Mouse (Mus musculus) forebrain, embryonic 10.5 days (tissue): ENCODE measurements around the gene Sez6. TPM values are rescaled to one million over a fixed set of nuclear protein-coding genes. Genes with fewer than 3 reads are reported as not detected.

Experiments
- DNase-seq: peaks from one replicate; pipeline ENCODE4 v3.0.0-alpha.2; 2017; ENCODE audit warnings: low spot score; ENCODE audit errors: extremely low spot score
- H3K27ac ChIP-seq: fragments of 300-500 bp; sonication (generic); 2 replicates; pipeline ENCODE4 v1.5.1; 2016; ENCODE audit warnings: mild to moderate bottlenecking
- H3K27me3 ChIP-seq: fragments of 300-500 bp; sonication (generic); 2 replicates; pipeline ENCODE4 v1.6.1; 2016; ENCODE audit warnings: mild to moderate bottlenecking; ENCODE audit not compliant: poor library complexity, severe bottlenecking
- H3K36me3 ChIP-seq: fragments of 300-500 bp; sonication (generic); replicated peaks from 2 replicates; pipeline ENCODE4 v1.6.1; 2016; ENCODE audit warnings: mild to moderate bottlenecking, moderate library complexity
- H3K4me1 ChIP-seq: fragments of 300-500 bp; sonication (generic); 2 replicates; pipeline ENCODE4 v1.6.1; 2016
- H3K4me3 ChIP-seq: fragments of 300-500 bp; sonication (generic); 2 replicates; pipeline ENCODE4 v1.5.1; 2016; ENCODE audit warnings: mild to moderate bottlenecking, moderate library complexity
- H3K9me3 ChIP-seq: fragments of 300-500 bp; sonication (generic); 2 replicates; pipeline ENCODE4 v1.6.1; 2016; ENCODE audit warnings: mild to moderate bottlenecking, moderate library complexity
- WGBS: fragments of 180-500 bp; shearing (Covaris S2); methylation state at CpG from one replicate; pipeline ENCODE4 v1.1.7; 2016; 5-methylcytosine and 5-hydroxymethylcytosine counted together
- polyA plus RNA-seq: library from polyadenylated mRNA; unstranded; fragments of >200 nt; fragmentation: Nextera tagmentation; extraction: Ambion mirVana; gene quantifications from 2 replicates; pipeline ENCODE4 v1.2.1, GENCODE M21; 2016

Sez6 gene
- polyA plus RNA-seq, 1 experiment from 2014 or later, result 4.3 TPM

- Histone ChIP-seq H3K27ac (no peak overlapping the region), H3K9me3 (no peaks in the 10 kb centered on the region), H3K36me3 (peaks cover 96% of the 10 kb centered on the region), H3K27me3 (no peaks in the 10 kb centered on the region), H3K4me1 (no peaks in the 10 kb centered on the region), H3K4me3 (no peak overlapping the region)
- 88% methylated on average over 8 of the region's 8 CpGs for WGBS
- no peak for DNase-seq
These were observed 93.0 kb downstream of the Sez6 start for GRCm38 (mm10) chr11:78023607-78024006.

Other genes starting within 250 kb of the Sez6 start
- gene Nufip2, start 244.6 kb upstream of the Sez6 start, polyA plus RNA-seq, result 3.9 TPM in 2 replicates
- gene Cryba1, start 205.5 kb upstream of the Sez6 start, polyA plus RNA-seq, result 0.21 and 0.73 TPM in 2 replicates
- 25.9 and 26.4 TPM in 2 replicates for gene Myo18a, start 167.6 kb upstream of the Sez6 start, polyA plus RNA-seq
- gene Gm10277, start 143.1 kb upstream of the Sez6 start, polyA plus RNA-seq, result 0.92 and 1.2 TPM in 2 replicates
- gene Pipox, start 36.7 kb upstream of the Sez6 start, polyA plus RNA-seq, result 10.0 and 10.1 TPM in 2 replicates
- gene Phf12, start 52.0 kb downstream of the Sez6 start, polyA plus RNA-seq, result 17.0 and 20.7 TPM in 2 replicates
- gene Dhrs13, start 101.5 kb downstream of the Sez6 start, polyA plus RNA-seq, result 14.4 and 17.1 TPM in 2 replicates
- 72.5 and 72.7 TPM in 2 replicates for gene Flot2, start 107.1 kb downstream of the Sez6 start, polyA plus RNA-seq
- 39.7 and 40.7 TPM in 2 replicates for gene Eral1, start 149.6 kb downstream of the Sez6 start, polyA plus RNA-seq
- 24.2 and 24.6 TPM in 2 replicates for gene Fam222b, start 163.9 kb downstream of the Sez6 start, polyA plus RNA-seq
- gene Traf4, start 234.8 kb downstream of the Sez6 start, polyA plus RNA-seq, result 97.6 and 104 TPM in 2 replicates
- gene Nek8, start 245.9 kb downstream of the Sez6 start, polyA plus RNA-seq, result 10.6 and 11.7 TPM in 2 replicates
- 10.0 and 11.3 TPM in 2 replicates for gene Tlcd1, start 245.9 kb downstream of the Sez6 start, polyA plus RNA-seq